Mouse (Mus musculus) right cerebral cortex, adult 18-20 months (tissue): ENCODE measurements around the gene Mrps7.

Source experiments
- DNase-seq: peaks from one replicate; pipeline ENCODE4 v3.0.0; 2022; ENCODE audit warnings: mixed read lengths

Gene Mrps7

DNA sequence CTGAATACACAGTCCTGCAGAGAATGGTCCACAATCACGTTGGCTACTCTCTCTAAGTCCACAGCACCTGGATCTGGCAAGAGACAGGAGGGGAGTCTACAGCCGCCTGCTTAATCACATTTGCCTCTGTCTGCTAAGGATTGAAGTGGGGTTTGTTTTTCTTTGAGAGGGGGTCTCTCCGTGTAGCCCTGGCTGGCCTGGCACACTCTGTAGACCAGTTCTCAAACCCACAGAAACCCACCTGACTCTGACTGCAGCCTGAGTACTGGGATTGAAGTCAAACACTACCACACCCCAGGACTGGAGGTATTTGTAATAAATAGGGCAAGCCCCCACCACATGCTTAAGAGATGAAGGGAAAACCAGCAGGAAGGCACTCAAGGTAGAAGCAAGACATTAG lies 5.9 kb downstream of the Mrps7 start:
- no peak for DNase-seq

DNA sequence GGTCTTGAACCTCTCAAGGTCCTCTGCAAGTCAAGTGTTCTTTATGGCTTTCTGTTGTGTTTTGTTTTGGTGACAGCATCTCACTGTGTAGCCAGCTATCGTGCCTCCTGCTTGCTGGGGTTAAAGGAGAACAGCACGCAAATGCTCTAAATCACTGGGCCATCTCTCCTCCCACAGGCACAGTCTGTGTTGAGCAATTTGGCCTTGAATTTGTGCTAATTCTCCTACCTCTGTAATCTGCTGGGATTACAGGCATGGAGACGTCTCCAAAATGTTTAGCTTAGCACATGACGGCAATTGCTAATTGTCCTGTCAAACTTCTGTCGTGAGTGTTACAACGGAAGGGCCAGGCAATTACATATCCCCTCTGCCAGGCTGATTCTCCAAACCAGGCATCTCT lies 7.4 kb downstream of the Mrps7 start:
- no peak for DNase-seq

DNA sequence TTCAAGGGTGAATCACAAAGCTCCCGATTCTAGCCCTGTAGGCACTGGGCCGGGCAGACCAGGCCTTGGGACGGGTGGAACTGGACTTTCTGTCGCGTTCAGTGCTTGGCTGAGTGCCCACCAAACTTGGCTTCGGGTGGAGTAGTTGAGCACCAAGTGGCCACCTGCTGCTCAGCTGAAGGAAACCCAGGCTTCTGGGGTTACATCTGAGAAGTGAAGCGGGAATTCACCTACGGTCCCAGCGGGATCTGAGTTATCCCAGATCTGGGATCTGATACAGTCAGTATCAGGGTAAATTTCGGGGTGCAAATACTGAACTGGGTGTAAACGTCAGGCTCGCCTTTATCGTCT lies 8.3 kb downstream of the Mrps7 start:
- peak; percentile 63 for DNase-seq

DNA sequence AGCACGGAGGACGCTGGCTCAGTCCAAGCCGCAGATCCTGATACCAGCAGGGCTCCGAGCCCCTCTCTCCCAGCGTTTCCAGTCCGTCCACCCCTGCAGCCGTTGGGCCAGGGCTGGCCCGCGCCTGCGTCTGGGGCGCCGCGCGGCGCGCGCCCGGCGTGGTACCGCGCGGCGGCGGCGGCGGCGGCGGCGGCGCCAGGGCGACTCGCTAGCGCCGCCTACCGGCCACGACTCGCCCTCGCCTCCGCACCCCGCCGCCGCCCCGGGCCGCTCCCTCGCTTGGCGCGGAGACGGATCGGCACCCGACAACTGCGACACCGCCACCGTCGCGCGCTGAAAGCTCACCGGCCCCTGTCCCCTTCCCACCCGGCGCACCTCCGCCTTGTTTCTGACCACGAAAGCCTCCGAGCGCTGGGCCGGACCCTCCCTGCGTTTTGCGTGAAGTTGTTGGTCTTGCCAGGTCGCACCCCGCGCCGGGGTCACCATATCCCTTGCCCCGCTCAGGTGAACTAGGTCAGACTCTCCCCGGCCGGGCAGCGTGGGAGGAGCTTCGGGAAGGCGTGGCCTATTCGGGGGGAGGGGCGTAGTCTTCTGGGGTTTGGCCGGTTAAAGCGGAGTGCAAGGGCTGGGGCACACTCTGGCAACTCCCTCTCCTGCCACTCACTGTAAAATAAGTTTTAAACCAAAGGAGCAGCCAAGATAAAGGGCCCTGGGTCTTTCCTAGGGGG lies 8.8 kb downstream of the Mrps7 start, which contains the start of gene Mif4gd:
Mif4gd (minus strand) TSS at position 560 of the 728 bp plus-strand sequence.
- DNase-seq, result peak; percentile 75

DNA sequence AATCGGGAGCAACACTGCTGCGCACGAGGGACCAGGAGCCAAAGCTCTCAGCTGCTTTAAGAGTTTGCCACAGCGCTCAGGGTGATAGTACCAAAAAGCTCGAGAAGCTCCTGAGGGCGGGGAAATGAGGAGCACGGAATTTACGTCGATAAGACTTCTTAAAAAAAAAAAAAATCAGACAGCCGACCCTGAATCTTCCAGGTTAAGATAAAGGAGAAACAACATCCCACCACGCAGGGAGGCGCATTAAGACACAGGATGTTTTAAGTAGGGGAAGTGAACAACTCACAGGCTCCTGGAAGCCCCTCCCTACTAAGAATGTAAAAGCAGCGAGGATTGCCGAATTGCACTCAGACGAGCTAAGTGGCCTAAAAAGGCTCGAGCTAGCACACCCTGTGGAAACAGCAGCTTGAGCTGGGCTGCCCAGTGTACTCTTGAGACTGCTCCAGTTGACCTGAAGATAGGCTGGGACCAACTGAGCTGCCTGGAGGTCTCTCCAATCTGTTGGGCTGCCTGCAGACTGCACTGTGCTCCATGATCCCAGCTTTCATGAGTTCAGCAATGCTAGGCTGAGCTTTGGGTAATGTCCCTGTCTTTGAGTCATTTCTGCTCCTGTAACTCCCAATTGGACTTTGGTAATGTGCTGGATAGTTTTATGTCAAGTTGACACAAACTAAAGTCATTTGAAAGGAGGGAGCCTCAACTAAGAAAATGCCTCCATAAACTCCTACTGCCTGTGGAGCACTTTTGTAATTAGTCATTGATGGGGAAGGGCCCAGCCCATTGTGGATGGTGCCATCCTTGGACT lies 9.6 kb downstream of the Mrps7 start:
- DNase-seq, result no peak

DNA sequence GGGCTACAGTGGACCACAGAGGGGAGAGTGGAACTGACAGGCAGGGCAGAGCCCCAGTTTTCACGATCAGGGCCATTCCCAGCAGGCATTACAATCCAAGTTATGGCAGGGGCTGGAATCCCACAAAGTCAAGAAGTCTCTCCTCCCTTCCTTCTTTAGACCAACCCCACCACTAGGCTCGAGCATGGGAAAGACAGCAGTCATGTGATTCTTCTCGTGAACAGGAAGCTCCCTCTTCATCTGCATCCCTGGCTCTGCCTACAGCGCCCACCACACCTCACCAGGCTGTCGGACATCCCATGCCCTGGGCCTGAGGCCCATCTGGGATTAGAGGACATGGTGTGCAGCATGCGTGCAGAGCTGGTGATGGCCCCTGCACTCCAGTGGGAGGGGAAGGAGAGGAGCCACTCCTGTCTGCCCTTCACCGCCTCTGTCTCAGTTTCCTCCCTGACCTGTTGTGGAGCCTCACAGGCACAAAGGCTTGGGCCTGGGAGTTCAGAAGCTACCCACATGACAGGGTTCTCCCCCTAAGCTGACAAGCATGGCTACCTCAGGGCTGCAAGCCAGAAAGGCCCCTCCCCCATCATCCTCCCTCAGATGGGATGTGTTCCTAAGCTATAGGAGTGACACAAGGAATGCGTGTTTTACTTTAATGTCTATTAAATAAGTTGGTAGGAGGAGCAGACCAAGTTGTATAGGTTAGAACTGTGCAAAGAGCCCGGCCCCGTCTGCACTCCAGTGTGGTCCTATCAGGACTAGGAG lies 10.8 kb downstream of the Mrps7 start:
- DNase-seq, result no peak

DNA sequence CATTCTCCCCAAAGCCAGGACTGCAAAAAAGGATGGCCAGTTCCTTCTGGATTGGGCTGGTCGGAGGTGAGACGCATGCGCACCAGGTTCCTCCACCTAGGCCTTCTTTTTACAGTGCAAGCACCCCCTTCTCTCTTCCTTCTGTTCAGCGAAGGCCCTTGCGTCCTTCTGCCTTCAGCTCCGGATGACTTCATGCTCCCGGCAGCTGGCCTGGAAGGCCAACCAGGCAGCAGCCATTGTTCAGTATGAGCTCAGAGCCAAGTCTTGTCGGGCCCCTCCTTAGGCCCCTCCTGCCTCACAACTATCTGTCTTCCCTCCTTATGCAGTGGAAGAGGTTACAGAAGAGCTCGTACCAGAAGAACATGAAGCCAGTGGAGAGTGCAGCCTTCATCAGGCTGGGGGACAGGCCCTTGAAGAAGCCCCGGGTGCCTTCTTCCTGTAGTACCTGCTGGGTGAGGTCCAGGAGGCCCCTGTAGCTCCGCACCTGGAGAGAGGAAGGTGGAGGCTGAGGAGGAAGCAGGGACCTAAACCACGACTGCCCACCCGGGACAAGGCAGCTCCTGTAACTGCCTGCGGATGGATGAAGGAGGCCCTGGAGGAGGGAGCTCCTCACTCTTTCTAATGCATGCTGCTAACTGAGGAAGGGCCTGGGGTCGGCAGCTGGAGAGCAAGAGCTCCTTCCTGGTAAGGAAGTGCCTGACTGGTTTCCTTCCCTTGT lies 11.5 kb downstream of the Mrps7 start:
- no peak for DNase-seq

DNA sequence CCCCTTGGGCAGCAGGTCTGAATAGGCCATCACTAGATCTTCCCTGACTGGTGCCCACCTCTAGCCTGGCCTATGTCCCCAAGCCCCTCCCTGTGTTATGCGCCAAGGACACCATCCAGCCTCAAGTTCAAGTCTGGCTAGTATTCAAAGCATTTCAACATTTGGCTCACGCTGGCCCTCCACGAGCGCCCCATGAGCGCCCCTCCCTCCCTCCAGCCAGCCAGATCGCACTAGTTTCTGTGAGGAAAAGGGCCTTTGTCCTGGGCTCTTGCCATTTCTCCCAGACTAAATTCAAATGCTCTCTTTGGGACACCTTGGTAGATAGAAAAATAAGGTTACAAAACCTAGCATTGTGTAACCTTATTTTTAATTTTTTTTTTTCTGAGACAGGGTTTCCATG lies 12.2 kb downstream of the Mrps7 start:
- no peak for DNase-seq

DNA sequence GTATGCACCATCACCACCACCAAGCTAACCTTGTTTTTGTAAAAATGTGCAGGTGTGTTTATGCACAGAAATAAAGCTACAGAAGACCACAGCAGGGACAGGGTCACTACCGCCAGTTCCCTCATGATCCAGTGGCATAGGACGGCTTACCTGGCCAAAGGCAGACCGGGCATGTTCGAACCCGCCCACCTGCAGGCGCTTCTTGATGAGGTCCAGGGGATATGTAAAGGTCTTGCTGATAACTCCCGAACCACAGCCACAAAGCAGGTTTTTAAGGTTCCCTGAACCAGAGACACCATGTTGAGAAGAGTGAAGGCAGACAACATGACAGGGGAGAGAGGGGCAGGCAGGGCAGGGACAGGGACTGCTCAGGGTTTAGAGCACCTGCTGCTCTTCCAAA lies 12.6 kb downstream of the Mrps7 start:
- no peak for DNase-seq

DNA sequence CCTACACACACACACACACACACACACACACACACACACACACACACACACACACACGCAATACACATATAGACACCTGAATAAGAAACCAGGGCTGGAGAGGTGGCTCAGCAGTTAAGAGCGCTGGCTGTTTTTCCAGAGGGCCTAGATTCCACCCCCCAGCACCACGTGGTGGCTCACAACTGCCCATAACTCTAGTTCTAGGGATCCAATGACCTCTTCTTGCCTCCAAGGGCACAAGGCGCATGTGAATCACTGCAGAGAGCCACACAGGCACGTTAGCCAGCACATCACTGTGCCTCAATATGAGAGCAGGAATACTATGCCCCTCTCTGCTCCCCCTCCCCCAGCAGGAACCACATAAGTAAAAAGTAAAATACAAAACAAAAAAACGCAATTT lies 13.2 kb downstream of the Mrps7 start:
- DNase-seq, result no peak

DNA sequence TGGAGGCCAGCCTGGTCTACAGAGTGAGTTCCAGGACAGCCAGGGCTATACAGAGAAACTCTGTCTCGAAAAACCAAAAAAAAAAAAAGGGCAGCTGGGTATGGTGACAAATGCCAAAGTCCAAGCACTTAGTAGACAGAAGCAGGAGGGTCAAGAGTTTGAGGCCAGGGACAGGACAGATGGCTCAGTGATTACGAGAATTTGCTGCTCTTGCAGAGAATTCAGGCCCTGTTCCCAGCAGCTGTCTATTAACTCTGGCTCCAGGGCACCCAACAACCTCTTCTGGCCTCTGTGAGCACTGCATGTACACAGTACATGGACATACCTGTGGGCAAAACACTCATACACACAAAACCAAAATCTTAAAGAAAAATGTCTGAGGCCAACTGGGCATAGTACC lies 14.3 kb downstream of the Mrps7 start:
- no peak for DNase-seq

DNA sequence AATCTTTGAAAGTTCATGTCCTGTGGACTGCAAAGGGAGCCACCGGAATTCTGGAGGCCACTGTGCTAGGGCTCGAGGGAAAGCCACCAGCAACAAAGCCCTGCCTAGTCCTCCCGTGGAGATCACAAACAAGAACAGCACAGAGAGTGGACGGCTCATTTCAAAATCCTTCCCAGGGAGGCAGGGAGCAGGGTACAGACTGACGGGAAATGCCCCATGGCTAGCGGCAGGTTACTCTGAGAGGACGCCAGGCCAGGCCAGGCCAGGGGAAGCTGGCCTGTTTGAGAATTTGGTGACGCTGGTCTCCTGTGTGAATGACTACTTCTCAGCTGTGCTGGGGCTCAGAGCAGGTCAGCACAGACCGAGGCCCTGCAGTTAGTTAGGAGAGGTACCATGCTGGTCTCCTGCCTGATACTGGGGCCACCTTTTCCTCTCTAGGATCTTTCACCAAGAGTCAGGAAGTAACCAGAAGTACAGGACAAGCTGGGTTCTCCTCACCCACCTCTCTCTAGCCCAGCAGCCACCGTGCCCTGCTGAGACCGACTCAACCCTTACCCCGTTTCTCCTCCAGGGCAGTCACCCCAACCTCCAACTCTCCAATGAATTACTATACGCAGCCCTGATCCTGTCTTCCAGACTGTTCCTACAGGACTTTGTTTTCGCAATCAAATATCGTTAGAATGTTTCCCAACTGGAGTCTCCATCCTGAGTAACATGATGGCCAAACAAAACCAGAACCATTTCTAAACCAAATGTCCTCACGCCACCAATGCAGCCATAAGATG lies 15.2 kb downstream of the Mrps7 start:
- DNase-seq, result no peak

DNA sequence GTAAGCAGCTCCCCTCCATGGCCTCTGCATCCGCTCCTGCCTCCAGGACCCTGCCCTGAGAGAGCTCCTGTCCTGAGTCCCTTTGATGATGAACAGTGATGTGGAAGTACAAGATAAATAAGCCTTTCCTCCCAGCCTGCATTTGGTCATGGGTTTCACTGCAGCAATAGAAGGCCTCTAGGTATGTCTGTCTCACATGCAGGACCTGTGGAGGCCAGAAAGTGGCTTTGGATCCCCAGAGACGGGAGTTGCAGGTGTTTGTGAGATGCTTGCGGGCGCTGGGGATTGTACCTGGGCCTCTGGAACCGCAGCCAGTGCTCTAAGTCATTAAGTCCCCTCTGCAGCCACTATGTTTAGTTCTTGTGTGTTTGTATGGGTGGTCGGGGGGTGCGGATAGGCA lies 16.2 kb downstream of the Mrps7 start:
- DNase-seq, result no peak

DNA sequence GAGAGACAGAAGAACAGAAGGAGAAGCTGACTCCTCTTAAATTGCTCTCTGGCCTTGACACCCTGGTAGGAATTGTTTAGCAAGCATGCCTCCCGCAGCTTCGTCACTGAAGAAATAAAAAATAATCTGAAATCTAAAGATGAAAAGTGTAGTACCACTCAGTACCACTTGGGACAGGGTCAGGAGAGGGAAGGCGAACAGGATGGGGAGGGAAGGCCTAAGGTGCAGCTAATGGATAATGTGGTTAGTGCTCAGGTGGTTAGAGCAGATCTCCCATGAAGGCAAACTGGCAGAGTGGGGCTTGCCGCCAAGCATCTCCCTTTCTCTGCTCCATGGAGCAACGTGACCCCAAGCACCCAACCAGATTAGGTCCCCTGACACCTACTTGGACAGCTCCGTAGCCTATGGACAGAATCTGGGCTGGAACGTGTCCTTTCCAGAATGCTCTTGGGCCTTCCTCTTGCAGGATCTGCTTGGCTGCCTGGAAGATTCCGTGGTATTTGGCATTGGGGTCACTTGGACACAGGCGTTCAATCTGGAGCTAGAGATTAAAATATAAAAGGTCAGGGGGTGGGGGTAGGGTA lies 19.9 kb downstream of the Mrps7 start:
- no peak for DNase-seq

DNA sequence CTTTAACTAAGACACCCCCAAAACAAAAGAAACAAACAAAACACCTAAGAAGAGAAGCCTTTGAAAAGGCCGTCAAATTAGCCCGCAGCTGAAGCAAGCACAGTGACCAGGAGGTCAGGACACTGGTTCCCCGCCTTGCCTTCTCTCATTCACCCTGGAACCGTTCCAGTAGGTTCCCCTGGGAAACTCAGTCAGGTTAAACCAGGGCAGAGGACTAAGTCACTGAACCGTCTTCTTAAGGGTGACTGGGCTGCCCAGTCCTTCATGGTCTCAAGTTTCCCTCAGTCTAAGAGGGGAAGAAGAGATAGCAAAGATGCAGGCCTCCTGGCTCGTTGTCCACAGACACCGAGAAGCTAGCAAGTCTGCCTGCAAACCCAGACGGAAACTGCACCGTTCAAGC lies 22.2 kb downstream of the Mrps7 start:
- no peak for DNase-seq

DNA sequence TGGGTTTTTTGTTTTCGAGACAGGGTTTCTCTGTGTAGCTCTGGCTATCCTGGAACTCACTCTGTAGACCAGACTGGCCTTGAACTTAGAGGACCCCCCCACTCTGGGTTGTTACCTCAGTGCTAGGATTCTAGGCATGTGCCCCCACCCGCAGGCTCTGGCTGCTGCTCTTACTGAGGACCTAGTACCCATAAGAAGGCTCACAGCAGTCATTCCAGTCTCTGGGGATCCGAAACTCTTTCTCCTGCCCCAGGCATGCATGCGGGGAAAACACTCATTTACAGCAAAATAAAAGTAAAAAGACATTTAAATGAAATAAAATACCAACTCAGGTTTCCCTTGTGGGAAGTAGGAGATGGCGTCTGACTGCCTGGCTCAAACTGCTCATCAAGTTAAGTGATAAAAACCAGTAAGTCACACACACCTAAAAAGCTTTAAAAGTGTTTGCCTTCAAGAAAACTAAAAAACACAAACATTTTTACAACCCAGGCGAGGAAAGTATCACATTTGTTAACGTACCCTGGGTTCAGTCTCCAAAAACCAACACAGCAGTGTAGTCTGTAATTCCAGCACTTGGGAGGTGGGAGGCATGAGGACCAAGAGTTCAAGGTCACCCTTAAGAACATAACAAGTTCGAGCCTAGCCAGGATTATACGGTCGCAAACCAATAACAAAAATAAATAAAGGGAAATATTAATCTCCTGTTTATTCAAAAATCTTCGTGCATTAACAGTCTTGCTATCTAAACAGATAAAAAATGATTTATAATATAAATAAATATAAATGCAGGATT lies 23.3 kb downstream of the Mrps7 start:
- no peak for DNase-seq

DNA sequence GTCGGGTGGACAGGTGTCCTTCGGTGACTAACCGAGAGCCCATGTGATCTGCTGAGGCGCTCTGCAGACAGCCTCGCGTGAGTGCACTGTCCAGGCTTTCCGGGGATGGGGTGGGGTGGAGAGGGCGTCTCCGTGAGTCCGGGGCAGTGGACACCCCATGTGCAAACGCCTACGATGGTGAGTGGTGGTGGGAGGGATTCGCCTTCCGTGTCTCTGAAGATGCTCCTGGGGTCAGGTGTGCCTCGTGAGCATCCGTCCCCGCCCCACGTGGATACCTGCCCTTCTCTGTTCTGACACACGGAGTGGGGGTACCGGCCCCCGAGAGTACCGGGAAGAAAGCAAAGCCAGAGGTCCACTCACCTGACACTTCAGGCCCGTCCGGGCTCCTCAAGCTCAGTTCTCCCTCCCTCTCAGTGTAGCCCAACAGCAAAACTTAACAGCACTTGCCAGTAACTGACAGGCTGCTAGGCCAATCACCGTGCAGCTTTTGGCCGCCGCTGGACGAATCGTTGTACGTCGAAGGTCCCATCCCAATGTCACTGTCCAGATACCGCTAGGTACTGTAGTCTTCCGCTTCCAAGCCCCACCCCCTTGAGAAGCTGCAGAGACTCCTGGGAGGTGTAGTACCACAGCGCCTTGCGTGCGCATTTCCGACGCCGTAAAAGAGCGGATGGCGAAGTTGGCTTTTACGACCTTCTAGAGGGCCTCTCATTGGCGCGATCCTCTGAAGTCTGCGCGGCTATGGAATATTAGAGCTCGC lies 24.2 kb downstream of the Mrps7 start, which contains the start of gene Slc25a19:
Slc25a19 (minus strand) TSS at position 591 of the 760 bp plus-strand sequence.
- peak; percentile 100 for DNase-seq

DNA sequence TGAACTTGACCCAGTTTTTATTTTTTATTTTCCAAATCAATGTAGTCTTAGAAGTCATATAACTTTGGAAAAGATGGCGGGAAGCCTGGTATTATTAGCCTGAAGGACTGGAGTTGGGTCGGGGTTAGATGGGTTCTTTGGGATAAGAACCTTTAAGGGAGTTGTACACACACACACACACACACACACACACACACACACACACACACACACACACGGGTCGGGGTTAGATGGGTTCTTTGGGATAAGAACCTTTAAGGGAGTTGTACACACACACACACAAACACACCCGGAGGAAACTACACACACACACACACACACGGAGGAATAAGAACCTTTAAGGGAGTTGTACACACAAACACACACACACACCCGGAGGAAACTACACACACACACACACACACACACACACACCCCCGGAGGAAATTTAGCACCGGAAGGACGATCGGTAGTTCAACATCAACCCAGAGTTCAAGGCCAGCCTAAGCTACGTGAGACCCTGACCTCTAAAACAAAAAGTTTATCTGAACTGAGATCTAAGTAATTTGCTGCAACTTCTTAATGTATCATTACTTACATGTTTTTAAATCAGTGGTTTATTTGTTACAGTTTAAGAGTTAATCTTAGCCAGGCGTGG lies 24.9 kb downstream of the Mrps7 start:
- no peak for DNase-seq

DNA sequence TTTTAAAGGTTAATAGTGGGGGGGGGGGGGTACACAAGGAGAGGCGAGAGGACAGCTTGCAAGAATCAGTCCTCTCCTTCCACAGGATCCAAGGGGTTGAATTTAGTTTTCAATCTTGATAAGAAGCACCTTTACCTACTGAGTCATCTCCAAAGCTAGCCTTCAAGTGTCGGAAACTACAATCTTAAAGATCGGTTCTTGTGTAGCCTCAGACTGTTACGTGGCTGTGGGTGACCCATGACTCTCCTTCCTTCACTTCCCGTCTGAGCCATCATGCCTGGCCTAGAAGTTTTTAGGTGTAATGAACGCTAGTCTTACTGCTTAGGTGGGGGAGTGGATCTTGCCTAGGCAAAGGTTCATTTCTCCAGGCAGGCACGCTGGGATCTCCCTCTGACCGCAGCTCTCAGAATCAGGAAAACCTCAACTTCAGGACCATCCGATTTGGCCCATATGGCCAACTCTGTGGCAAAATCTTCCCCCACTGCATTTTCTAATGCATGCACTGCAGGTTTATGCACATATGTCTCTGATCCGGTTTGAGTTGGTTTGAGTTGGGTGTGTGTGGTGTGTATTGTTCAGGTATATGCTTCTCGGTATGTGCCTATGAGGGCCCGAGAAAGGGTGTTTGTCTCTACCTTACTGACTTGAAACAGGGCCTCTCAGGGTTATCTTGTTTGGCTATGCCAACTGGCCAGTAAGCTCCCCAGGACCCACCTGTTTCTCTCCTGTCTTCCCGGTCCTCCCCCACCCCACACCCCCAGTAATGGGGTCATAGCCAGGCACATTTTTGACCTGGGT lies 26.2 kb downstream of the Mrps7 start:
- DNase-seq, result no peak
